34 mouse cellular contexts compared by ENCODE assay signal in genomic region chr2:168831740-168832139, GRCm38 (mm10).
A peak's percentile ranks its signal among the peaks of the same experiment; 100 is the strongest.
DNase-seq lines count a peak whose midpoint lies in the region; ATAC-seq lines count a peak whose summit lies in the region.
"Had no signal": no experiment of that assay in that cellular context is flagged by ENCODE, and none has a peak within 500 bp of the region (broad histone marks: within the 10 kb centered on the region; RNA-seq: fewer than 3 reads in every experiment).

No protein-coding gene starts in this region.

- peaks cover 15% of the 10 kb centered on the region for H3K4me1 ChIP-seq in midbrain, embryonic 10.5 days
- no peaks in the 10 kb centered on the region for H3K4me1 ChIP-seq in midbrain, embryonic 11.5 days (ENCODE audit: control insufficient read depth, insufficient read depth, low read length)
- peaks cover 10% of the 10 kb centered on the region for H3K4me1 ChIP-seq in limb, embryonic 13.5 days
- H3K4me1 ChIP-seq: embryonic facial prominence, embryonic 12.5 days; heart, embryonic 12.5 days; hindbrain, embryonic 13.5 days; liver, embryonic 13.5 days; megakaryocyte, embryonic 14.5 days; midbrain, embryonic 15.5 days had no signal

- DNase-seq in midbrain, embryonic 10.5 days (ENCODE audit: low spot score), result no peak
- DNase-seq in midbrain, embryonic 11.5 days (ENCODE audit: low spot score, missing footprints), result no peak
- peak; percentile 65 for DNase-seq in forelimb bud, embryonic 11.5 days (ENCODE audit: low read depth, low spot score)
- DNase-seq in urinary bladder, postnatal 14 days (ENCODE audit: low spot score), result no peak
- no peak for DNase-seq in left cerebral cortex, postnatal 10 days (ENCODE audit: extremely low spot score in 1 of 2, low spot score in 2 of 2)
- DNase-seq in spleen, postnatal 14 days (ENCODE audit: low spot score in 2 of 2), result no peak
- DNase-seq: adrenal gland, postnatal 14 days; cerebellum, adult 11 months; cerebellum, adult 9-10 months; cerebellum, postnatal 36 days; heart, adult 2 months; heart, postnatal 4 days; kidney, adult 18-20 months; kidney, postnatal 10 days; layer of hippocampus, adult 9-11 months; liver, embryonic 13.5 days; lung, adult 18-20 months; lung, postnatal 4 days; right cerebral cortex, adult 18-20 months; spleen, adult 18-20 months; thymus, adult 18-20 months; thymus, postnatal 25 days had no signal

- no peaks in the 10 kb centered on the region for H3K36me3 ChIP-seq in midbrain, embryonic 10.5 days
- no peaks in the 10 kb centered on the region for H3K36me3 ChIP-seq in midbrain, embryonic 11.5 days (ENCODE audit: control insufficient read depth, insufficient read depth, low read length)
- H3K36me3 ChIP-seq in limb, embryonic 13.5 days, result no peaks in the 10 kb centered on the region
- H3K36me3 ChIP-seq: embryonic facial prominence, embryonic 12.5 days; G1E; heart, embryonic 12.5 days; hindbrain, embryonic 13.5 days; limb, embryonic 15.5 days; liver, embryonic 13.5 days; midbrain, embryonic 15.5 days had no signal

- no peak for ATAC-seq in midbrain, embryonic 11.5 days (ENCODE audit: low FRiP score)
- ATAC-seq in limb, embryonic 13.5 days (ENCODE audit: low FRiP score, low read depth), result no peak
- ATAC-seq: CD4-positive, CD25-positive, alpha-beta regulatory T cell, adult 4 months; forebrain, embryonic 16.5 days; lung, postnatal 0 days; midbrain, embryonic 15.5 days had no signal

- no peaks in the 10 kb centered on the region for H3K27me3 ChIP-seq in midbrain, embryonic 10.5 days (ENCODE audit: low read depth, poor library complexity, severe bottlenecking)
- no peaks in the 10 kb centered on the region for H3K27me3 ChIP-seq in midbrain, embryonic 11.5 days (ENCODE audit: control insufficient read depth, insufficient read depth, low read length)
- peaks cover 8% of the 10 kb centered on the region; the same call in 1 of the 2 replicates for H3K27me3 ChIP-seq in limb, embryonic 13.5 days
- H3K27me3 ChIP-seq: embryonic facial prominence, embryonic 12.5 days; hindbrain, embryonic 13.5 days; midbrain, embryonic 15.5 days had no signal

- no peak overlapping the region for H3K4me2 ChIP-seq in midbrain, embryonic 11.5 days
- H3K4me2 ChIP-seq in limb, embryonic 13.5 days (replicated peaks), result peak overlapping the region; percentile 47
- H3K4me2 ChIP-seq: embryonic facial prominence, embryonic 12.5 days; heart, embryonic 12.5 days; hindbrain, embryonic 13.5 days; limb, embryonic 15.5 days; liver, embryonic 13.5 days; midbrain, embryonic 15.5 days had no signal

- H3K9me3 ChIP-seq in midbrain, embryonic 10.5 days (replicated peaks), result no peaks in the 10 kb centered on the region
- no peaks in the 10 kb centered on the region for H3K9me3 ChIP-seq in midbrain, embryonic 11.5 days (ENCODE audit: control insufficient read depth, low read length)
- no peaks in the 10 kb centered on the region for H3K9me3 ChIP-seq in limb, embryonic 13.5 days
- H3K9me3 ChIP-seq: embryonic facial prominence, embryonic 12.5 days; heart, embryonic 12.5 days; hindbrain, embryonic 13.5 days; limb, embryonic 15.5 days; liver, embryonic 13.5 days; megakaryocyte, embryonic 14.5 days; midbrain, embryonic 15.5 days had no signal

- intact Hi-C loops in left cerebral cortex, postnatal 10 days (cut with DNase I), result no loop called here

- H3K9ac ChIP-seq in midbrain, embryonic 11.5 days (ENCODE audit: low read length), result no peak overlapping the region
- no peak overlapping the region for H3K9ac ChIP-seq in limb, embryonic 13.5 days
- H3K9ac ChIP-seq: embryonic facial prominence, embryonic 12.5 days; heart, embryonic 12.5 days; hindbrain, embryonic 13.5 days; limb, embryonic 15.5 days; liver, embryonic 13.5 days; midbrain, embryonic 15.5 days had no signal

- H3K4me3 ChIP-seq in midbrain, embryonic 10.5 days, result no peak overlapping the region
- H3K4me3 ChIP-seq in midbrain, embryonic 11.5 days (ENCODE audit: low read depth, low read length), result no peak overlapping the region
- H3K4me3 ChIP-seq in limb, embryonic 13.5 days, result no peak overlapping the region; the same call in 1 of the 2 replicates
- H3K4me3 ChIP-seq: embryonic facial prominence, embryonic 12.5 days; heart, adult 2 months; heart, embryonic 12.5 days; hindbrain, embryonic 13.5 days; limb, embryonic 15.5 days; liver, embryonic 13.5 days; megakaryocyte, embryonic 14.5 days; midbrain, embryonic 15.5 days had no signal

- peak overlapping the region; percentile 59 for H3K27ac ChIP-seq in midbrain, embryonic 10.5 days (replicated peaks)
- no peak overlapping the region for H3K27ac ChIP-seq in midbrain, embryonic 11.5 days (ENCODE audit: low read depth, low read length)
- H3K27ac ChIP-seq in limb, embryonic 13.5 days, result no peak overlapping the region
- H3K27ac ChIP-seq: embryonic facial prominence, embryonic 12.5 days; heart, adult 2 months; hindbrain, embryonic 13.5 days; limb, embryonic 15.5 days; liver, embryonic 13.5 days; midbrain, embryonic 15.5 days; stomach, postnatal 0 days had no signal

- 70% methylated on average over 14 of the region's 14 CpGs for WGBS in midbrain, embryonic 10.5 days
- WGBS in midbrain, embryonic 11.5 days, result 68% methylated on average over 14 of the region's 14 CpGs
- 10% methylated on average over 14 of the region's 14 CpGs for WGBS in limb, embryonic 13.5 days
